Mouse (Mus musculus) T-helper 2 cell (primary cell): Measurements from ENCODE around the gene Gpr82.

ENCODE experiments used
- in situ Hi-C: fragments of 300-600 bp; cut with MboI, MseI; formaldehyde crosslinking; loops from one replicate; pipeline ENCODE4 v1.15.1; 2025; ENCODE audit warnings: high pct_unique_total_duplicates

Gpr82 gene

DNA sequence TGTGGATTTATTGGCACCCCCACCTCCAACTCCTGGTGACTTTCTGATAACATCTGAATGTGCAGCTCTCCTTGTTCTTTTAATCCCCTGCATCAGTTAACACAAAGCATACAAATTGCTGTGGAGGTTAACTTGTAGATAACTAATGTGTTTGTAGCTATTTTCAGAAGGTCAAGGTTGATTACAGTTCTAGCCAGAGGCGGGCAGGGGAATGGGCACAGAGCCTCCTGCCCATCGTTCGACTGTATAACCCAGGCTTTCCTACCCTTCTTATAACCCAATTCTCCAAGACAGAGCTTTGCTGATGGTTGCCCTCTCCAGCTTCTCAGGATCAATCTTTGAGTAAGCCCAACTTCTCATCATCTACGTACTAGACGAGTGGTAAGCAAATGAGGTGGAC lies at the start of gene Gpr82:
TSS of gene Gpr82 (plus strand) at position 301 of the 400 bp plus-strand sequence.
- in situ Hi-C loops: loop anchor here (5.0 kb wide), 1 partner anchor 189 kb away; no protein-coding TSS in a partner anchor

DNA sequence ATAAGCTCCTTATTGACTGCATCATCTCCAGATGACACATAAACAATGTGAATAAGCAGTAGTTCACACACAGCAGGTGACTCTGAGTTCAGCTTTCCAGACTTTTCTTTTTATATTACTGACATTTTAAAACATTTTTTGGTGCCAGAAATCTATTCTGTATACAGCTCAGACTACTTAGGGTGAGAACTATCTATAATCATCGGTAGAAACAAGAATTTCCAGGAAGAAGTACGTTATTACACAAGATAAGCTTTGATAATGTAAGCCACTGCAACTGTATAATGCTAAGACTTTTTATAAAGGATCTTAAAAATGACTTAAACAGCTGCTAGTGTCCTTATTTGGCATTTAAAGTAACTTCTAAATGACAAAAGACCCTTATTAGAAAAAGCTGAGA lies 49.0 kb upstream of the Gpr82 start:
- in situ Hi-C loops: no loop called here

DNA sequence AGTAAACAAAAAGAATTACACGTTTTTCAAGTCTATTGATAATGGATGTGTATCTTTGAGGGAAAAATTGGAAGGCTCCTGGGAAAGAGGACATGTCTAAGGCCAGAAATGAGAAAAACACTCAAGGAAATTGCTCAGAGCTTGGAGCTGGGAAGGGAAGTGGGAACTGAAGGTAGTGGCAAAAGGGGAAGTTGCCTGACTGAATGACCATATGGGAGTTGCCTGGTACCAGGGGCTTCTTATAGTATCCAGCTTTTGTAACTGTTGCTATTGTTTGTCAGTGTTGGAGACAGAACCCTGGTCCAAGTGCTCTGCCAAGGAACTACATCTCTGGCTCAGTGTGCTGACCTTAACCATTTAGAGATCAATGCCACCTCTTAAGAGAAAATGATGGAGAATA lies 44.4 kb upstream of the Gpr82 start:
- in situ Hi-C loops: loop anchor here (5.0 kb wide), 1 partner anchor 36 kb away; no protein-coding TSS in a partner anchor

DNA sequence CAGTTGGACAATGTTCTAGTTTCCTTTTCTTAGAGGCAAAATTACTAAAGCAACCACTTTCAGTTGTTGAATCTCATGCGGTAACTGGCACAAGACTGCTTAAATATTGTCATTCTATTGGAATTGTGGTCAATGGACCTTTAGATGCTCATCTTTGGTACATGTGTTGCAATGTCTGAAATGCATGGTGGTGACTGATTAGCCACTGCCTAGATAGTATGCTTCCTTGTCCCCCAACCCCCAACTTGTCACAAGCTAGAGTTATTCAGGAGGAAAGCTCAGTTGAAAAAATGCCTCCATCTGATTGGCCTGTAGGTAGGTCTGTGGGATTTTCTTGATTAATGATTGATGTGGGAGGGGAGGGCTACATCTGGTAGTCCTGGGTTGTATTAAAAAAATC lies 43.9 kb upstream of the Gpr82 start:
- in situ Hi-C loops: loop anchor here (5.0 kb wide), 1 partner anchor 35 kb away; no protein-coding TSS in a partner anchor

DNA sequence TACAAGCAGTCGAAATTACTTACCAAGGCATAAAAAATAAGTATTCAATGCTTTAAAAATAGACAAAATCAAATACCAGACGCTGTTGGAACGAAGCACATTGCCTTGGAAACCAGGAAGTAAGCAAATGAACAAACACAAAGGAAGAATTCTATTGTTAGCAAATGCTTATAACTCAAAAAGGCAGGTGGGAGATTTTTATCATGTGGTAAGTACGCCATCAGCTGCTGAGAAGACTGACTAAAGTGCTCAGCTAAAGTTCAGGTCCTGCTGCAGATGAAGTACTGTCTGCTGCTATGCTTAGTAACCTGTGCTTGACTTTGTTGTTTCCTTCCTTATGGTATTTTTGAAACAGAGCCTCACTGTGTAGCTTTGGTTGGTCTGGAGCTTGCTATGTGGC lies 42.7 kb upstream of the Gpr82 start:
- in situ Hi-C loops: loop anchor here (5.0 kb wide), 1 partner anchor 34 kb away; no protein-coding TSS in a partner anchor

DNA sequence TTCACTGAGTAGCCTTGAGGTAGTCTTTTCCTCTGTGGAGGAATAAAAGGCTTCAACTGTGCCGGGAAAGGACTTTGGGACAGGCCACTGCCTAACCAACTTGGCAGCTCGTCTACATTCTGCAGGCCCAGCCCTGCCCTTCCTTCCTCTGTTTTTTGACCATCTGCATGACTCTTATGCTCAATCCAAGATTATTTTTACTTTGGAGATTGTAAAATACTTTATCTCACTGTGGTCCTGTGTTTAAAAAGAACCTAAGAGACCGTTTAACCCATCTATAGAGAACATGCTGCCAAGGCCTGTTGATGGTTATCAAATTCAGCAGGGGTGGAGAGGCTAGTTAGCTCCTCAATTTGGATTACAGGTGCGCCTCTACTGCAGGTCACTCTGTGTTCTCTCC lies 39.7 kb upstream of the Gpr82 start:
- in situ Hi-C loops: no loop called here

DNA sequence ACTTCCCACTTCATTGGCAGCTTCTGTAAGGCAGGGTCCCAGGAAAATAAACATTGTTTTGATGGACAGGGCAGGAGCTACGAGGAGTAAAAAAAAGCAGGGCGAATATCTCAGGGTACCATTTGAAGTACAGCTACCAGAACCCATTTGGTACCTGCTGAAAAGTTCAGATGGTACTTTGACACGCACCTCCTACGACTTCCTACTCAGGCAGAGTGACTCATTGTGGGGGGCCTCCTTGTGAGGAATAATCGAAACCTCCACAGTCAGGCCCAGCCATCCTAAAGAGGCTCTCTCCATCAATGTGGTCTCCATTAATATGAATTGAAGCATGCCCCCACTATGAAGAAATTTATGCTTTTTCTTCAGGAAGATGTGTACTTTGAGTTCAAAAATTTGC lies 38.5 kb upstream of the Gpr82 start:
- in situ Hi-C loops: no loop called here

DNA sequence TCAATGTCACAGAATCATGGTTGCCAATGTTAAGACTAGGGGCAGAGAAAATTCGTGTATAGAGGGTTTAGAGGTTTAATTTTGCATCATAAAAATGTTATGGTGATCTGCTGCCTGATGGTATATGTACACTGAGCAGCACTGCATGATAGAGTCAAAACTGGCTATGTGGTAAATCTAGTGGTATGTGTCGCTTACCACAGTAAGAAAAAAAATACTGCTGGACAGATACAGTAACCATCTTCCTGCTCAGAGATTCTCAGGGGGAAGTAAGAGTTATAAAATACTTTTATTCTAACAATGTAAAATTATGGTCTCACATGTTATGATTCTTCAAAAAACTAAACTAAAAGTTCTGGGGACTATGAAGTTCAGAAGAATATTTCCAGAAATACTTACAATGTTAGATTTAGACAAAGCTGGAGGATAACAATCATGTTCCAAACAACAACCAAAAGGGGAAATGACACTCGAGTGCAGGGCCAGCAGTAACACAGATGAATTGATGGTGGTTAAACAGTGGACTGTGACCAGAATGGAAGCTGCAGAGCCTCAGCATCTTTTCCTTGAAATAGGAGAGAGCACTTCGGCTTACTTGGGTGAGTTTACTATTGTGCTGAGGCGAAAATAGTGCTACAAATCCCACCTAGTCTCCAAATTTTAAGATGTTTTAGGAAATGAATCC lies 29.4 kb upstream of the Gpr82 start, which contains the start of gene Gpr34:
TSS of gene Gpr34 (plus strand) at position 491 of the 685 bp plus-strand sequence.
- in situ Hi-C loops: no loop called here

DNA sequence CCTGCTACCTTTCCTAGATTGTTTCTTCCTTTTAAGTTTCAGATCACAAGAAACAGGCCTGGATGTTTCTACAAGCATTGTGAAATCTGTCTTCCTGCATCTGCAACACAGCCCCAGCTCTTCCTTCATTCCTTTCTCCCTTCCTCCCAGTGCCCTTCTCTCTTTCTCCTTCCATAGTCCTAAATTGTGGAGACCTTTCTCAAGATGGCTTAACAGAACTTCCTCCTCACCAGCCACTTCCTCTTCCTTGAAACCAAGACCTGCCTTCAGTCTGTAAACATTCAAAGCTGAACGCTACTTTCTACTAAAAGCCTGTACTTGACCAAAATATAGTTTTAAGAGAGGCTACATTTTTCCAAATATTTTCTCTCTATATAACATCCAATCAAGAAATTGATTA lies 24.8 kb upstream of the Gpr82 start:
- in situ Hi-C loops: no loop called here

DNA sequence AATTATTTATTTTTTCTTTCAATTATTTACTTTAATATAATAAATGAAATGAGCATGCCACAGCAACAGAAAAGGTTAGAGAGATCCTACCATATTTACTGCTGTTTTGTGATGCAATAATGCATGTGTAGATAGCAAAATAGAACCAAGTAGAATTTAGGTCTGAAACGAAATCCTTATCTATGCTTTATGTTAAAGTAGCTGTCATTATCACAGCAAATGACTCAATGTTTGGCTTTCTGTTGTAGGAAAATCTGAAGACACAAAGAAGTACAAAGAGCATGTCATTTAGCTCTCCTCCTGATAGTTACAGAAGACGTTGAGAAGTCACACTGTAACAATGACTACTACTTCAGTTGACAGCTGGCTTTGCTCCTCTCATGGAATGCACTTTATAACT lies 22.3 kb upstream of the Gpr82 start:
- in situ Hi-C loops: no loop called here

DNA sequence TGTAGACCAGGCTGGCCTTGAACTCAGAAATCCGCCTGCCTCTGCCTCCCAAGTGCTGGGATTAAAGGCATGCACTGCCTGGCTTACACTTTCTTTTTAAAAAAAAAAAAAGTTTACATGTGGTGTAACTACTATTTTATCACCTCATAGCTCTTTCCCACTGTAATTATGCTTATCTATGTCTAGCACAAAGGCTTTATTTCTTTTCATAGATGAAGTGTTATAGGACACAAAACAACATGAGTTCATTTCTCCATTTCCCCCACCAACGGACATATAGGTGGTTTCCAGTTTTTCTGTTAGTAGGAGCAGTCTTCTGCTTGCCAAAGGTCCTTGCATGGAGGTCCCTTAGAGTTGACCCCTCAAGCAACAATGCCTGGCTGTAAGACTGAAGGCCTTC lies 9.3 kb upstream of the Gpr82 start:
- in situ Hi-C loops: loop anchor here (5.0 kb wide), 3 partner anchors 35 to 425 kb away; no protein-coding TSS in a partner anchor

DNA sequence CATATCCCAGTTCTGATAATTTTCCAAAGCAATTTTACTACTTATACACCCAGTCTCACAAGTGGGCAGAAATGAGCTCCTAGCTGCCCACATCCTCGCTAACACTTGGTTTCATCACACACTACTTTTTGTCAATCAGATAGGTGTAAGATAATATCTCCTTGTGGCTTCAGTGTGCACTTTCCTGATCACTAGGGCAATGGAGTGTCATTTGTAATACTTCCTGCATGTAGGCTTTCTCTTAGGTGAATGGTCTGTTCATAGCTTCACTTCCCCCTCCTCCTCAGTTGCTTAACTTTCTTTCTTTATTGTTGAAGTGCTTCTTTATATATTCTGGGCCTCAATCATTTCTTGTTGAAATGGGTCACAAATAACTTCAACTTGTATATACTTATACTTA lies 8.9 kb upstream of the Gpr82 start:
- in situ Hi-C loops: loop anchor here (5.0 kb wide), 3 partner anchors 35 to 425 kb away; no protein-coding TSS in a partner anchor

DNA sequence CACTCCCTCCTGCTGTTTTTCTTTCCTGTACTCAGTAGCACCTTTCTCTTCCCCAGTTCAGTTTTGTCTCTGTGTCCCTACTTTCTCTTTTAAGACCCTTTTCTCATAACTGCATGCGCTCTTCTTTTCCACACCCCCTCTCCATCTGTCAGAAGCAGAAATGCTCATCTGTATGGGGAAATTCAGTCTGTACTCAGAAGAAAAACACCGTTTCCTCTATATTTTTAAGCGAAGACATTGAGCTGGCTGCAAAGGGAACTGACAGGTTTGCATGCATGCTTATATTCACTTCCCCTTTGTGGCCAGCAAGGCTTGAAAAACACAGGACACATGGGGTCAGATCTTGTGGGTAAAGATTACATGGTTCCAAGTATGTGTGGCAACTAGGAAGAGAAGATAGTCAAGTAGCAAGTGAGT lies 6.2 kb upstream of the Gpr82 start:
- in situ Hi-C loops: no loop called here

DNA sequence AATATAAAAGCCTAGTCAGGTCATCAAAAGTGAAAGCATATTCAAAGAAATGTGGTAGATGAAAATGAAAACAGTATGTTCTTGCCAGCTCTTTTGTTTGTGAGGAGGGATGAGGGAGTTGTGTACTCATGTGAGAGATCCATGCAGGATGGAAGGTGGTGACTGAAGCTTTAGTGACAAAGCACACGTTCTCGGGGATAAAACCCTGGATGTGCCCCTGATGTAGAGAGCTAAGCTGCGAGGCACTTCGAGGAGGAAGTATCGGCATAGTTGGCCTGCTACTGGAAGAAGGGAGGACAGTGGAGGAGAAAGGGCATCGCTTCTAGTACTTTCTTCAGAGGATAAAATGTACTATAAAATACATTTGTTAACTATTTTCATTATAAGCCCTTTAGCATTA lies 5.3 kb upstream of the Gpr82 start:
- in situ Hi-C loops: no loop called here

DNA sequence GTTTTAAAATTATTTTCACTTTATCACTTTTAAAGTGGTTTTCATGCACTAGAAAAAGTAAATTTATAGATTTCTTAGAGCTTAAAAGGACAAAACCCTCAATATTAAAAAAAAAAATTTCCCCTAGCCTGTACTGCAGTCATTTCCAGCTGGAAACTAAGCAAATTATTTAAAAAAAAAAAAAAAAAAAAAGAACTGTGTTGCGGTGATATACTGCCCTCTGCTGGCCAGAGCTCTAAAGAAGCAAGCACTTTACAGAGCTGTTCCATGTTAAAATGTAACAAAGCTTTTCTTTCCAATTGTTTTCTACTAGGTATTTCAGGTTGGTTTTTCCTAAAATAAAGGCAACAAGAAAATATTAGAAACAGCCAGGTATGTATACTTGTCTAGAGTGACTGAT lies 4.4 kb upstream of the Gpr82 start:
- in situ Hi-C loops: no loop called here

DNA sequence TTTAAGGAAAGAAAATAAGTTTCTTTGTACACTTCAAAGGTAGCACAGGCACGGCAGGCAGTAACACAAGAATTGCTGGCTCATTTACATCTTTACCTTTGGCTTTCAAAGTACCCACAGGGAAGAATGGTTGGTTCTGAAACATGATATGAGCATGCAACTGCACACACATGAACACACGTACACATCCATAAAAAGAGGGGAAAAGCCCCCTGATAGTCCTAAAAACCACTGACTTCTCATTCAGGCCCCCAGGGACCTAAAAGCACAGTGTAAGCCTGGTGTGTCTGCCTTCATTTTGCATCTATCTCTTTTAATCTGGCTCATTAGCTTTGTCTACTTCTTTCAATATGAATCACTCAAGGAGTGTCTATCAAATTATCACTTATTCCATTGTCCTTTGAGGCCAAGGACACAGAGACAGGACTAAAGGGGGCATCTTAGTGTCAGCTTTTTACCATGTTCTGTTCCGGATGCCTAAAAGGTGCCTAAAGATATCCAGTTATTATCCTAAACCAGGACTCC lies 2.5 kb upstream of the Gpr82 start:
- in situ Hi-C loops: no loop called here

DNA sequence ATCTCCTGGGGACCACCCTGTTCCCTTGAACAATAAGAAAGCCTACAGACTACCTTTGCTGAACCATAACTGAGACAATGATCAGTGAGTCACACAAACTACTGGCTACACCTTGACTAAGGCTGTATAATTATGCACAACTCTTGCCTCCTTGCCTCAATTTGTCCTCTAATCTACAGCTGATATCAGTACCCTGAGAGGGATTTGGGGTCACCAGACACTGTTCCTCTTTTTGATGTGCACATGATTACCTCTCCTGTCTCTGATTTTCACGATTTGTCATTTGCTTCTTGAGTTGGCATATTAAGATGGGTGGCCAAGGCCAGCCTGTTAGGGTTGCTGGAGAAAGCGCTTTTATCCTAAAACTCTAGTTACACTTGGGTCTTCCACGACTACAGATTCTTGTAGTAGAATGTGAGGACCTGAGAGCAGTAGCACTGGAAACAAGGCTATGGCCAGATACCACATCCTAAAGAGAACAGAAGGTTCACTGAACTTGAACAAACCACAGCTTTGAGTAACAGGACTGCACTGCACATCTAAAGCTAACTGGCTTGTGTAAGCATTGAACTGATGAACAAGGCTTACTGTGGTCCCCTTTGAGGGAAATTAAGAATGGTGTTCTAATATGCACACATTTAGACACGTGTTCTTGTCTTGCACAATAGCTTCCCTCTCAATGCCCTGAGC lies 1.8 kb upstream of the Gpr82 start:
- in situ Hi-C loops: no loop called here

DNA sequence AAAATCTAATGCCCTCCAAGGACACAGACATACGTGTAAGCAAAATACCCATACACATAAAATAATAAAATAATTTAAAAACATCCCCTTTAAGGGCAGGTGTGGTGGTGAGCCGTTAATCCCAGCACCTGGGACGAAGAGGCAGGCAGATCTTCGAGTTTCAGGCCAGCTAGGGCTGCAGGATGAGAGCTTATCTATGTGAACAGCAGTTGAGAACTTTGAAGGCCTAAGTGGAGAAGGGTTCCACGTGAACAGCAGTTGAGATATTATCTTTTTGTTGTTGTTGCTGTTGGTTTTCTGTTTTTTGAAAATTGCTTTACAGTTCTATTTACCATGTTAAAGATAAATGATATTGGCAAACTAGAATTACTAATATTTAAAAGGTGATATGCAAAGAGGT lies 7.7 kb downstream of the Gpr82 start:
- in situ Hi-C loops: no loop called here

DNA sequence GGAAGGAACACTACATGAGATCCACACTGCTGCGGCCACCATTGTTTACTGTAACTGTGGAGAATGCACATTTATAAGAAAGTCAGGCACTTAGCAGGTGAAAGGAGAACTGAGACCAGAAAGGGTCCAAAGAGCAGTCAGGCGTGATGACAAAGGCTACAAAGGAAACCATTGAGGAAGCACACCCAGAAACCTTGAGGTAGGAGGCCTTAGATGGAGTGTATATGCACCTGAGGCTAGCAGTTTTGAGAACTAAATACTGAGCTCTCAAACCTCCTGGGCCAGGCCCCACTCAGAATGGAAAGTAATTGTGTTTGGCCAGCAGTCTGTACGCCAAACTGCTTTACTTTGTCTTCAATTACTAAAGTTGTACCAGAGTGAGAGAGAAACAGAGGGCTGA lies 9.2 kb downstream of the Gpr82 start:
- in situ Hi-C loops: no loop called here

DNA sequence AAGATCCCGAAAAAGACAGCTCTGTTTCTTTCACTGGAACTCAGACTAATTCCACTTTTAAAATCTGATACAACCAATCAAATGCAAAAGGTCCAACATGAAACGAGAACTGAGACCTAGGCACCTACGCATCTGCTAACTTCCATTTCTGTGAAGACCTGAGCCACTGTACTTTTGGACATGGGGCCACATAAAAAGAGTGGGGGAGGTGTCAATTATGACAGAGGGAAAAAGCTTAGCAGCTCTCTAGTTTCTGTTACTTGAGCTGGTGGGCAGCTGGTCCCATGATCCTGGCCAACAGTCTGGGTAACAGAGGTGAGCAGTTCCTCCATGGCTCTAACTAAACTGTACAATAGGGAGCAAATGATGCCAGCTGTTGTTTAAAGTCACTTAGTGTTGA lies 11.8 kb downstream of the Gpr82 start:
- in situ Hi-C loops: no loop called here

DNA sequence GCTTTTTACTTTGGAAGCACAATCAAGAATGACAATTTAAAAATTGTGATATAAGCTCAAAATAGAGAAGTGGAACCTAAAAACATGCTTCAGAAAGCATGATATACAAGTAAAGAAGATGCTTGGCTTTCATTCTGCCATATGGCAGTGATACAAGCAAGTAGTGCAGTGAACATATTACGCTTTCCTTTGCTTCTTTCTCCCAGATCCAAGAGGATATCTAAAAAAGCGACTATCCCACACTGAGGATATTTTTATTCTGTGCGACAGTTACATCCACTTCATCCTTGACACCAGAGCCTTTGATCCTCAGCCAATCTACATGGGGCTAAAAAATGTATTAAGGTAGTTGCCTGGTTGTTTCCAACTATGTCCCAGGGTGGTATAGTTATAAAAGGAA lies 20.6 kb downstream of the Gpr82 start:
- in situ Hi-C loops: no loop called here

DNA sequence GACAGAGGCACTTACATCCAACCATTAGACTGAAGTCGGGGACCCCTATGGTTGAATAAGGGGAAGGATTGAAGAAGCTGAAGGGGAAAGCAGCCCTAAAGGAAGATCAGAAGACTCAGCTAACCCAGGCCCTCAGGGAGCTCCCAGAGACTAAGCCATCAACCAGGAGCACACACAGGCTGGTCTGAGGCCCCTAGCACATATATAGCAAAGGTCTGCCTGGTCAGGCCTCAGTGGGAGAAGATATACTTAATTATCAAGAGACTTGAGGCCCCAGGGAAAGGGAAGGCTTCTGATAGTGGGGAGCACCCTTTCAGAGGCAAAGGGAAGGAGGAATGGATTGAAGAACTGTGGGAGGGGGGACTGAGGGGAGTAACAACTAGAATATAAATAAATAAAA lies 25.4 kb downstream of the Gpr82 start:
- in situ Hi-C loops: no loop called here

DNA sequence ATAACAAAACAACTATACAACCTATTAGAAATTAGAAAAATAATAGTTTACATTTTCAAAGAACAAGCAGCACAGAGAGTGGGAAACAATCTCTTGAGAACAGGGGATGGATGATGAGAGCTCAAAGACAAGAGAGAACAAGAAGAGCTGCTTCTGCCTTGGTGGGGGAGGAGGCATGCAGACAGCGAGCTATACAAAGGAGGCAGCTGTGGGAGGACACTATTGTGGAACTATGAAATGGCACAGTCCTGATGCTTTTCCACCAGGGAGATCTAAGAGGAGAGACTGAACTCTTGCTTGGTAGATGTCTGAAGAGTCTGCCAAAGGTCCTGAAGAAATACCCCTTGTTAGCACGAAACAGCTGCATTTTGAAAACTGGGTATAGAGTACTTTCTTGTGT lies 27.2 kb downstream of the Gpr82 start:
- in situ Hi-C loops: no loop called here
